Mouse (Mus musculus): ENCODE data around the gene 4930519G04Rik. TPM values are rescaled to one million over a fixed set of nuclear protein-coding genes. Genes with fewer than 3 reads are reported as not detected.
"Not testable (repeated sequence)": the region's sequence is repeated elsewhere in the genome, so short reads cannot be mapped to it uniquely, and the experiment has no call there.

Gene 4930519G04Rik
- polyA plus RNA-seq, 1 experiment from 2014 or later = not detected

- TF ChIP-seq EP300 (optimal IDR thresholded peaks at IDR 0.05) (no peak), CTCF (IDR thresholded peaks at IDR 0.05; ENCODE audit: low read depth) (peak; percentile 74)
- Histone ChIP-seq H3K4me3 (ENCODE audit: low read depth, low read length) (no peak overlapping the region), H3K9ac (ENCODE audit: low read length) (no peak overlapping the region), H3K36me3 (ENCODE audit: control insufficient read depth, insufficient read depth, low read length) (no peaks in the 10 kb centered on the region), H3K27ac (replicated peaks) (no peak overlapping the region), H3K4me2 (replicated peaks; ENCODE audit: low read depth) (no peak overlapping the region), H3K9me3 (ENCODE audit: control insufficient read depth, low read length) (no peaks in the 10 kb centered on the region), H3K4me1 (replicated peaks; ENCODE audit: control insufficient read depth, insufficient read depth) (no peaks in the 10 kb centered on the region), H3K27me3 (ENCODE audit: control insufficient read depth, insufficient read depth, low read length) (no peaks in the 10 kb centered on the region)
- peak; percentile 47 for DNase-seq (ENCODE audit: low spot score)
- WGBS = 58% methylated on average over 6 of the region's 6 CpGs
- ATAC-seq (ENCODE audit: low FRiP score, low TSS enrichment) = peak; percentile 56; the same call in 1 of the 2 replicates
Measured at GRCm38 (mm10) chr5:114875858-114876257, 22.4 kb downstream of the 4930519G04Rik start.

DNA sequence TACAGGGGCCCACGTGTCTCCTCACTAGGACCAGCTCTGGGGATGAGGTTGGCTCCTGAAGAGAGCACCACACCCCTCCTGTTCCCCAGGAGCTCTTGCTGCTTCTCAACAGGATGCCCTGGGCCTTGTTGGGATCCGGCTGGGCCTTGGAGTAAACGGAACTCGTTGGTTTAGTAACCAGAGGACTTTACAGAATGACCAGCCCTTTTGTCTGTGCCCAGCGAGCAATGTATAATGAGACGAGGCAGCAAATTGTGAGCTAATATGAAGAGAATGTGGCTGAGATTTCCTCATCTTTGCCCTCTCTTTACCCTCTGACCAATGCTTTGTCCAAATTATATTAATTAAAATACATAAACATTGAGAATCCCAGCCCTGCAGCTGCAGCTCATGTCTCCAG, 22.9 kb downstream of the 4930519G04Rik start:
- no peaks in the 10 kb centered on the region for H3K9me3 ChIP-seq (ENCODE audit: control insufficient read depth, low read length)
- no peak overlapping the region for H3K9ac ChIP-seq (ENCODE audit: low read length)
- no peak overlapping the region for H3K4me2 ChIP-seq (replicated peaks; ENCODE audit: low read depth)
- TF ChIP-seq EP300 (optimal IDR thresholded peaks at IDR 0.05) = no peak
- no peak for TF ChIP-seq CTCF (IDR thresholded peaks at IDR 0.05; ENCODE audit: low read depth)
- 46% methylated on average over 6 of the region's 6 CpGs for WGBS
- ATAC-seq (ENCODE audit: low FRiP score, low TSS enrichment) = no peak
- DNase-seq (ENCODE audit: low spot score) = no peak
- no peaks in the 10 kb centered on the region for H3K27me3 ChIP-seq (ENCODE audit: control insufficient read depth, insufficient read depth, low read length)
- no peak overlapping the region for H3K4me3 ChIP-seq (ENCODE audit: low read depth, low read length)
- H3K4me1 ChIP-seq (replicated peaks; ENCODE audit: control insufficient read depth, insufficient read depth) = no peaks in the 10 kb centered on the region
- no peak overlapping the region for H3K27ac ChIP-seq (replicated peaks)
- no peaks in the 10 kb centered on the region for H3K36me3 ChIP-seq (ENCODE audit: control insufficient read depth, insufficient read depth, low read length)

DNA sequence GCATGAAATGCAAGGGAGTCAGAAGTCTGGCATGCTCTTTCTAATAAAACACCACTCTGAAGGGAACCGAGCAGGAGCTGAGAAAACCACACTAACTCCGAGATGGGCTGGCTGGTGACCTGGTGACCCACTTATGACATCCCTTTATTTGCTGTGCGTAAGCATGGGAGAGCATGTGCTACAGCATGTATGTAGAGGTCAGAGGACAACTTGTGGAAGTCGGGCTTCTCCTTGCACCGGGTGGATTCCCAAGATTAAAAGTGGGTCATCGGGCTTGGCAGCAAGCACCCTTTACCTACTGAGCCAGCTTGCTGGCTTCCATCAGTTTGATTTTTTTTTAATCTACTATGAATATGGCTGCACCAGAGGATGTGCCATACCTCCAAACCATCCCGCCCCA, 24.0 kb downstream of the 4930519G04Rik start:
- Histone ChIP-seq H3K4me3 (ENCODE audit: low read depth, low read length) (no peak overlapping the region), H3K27ac (replicated peaks) (no peak overlapping the region), H3K9me3 (ENCODE audit: control insufficient read depth, low read length) (no peaks in the 10 kb centered on the region), H3K4me2 (replicated peaks; ENCODE audit: low read depth) (no peak overlapping the region), H3K4me1 (replicated peaks; ENCODE audit: control insufficient read depth, insufficient read depth) (no peaks in the 10 kb centered on the region), H3K9ac (ENCODE audit: low read length) (no peak overlapping the region), H3K27me3 (ENCODE audit: control insufficient read depth, insufficient read depth, low read length) (no peaks in the 10 kb centered on the region), H3K36me3 (ENCODE audit: control insufficient read depth, insufficient read depth, low read length) (no peaks in the 10 kb centered on the region)
- no peak for TF ChIP-seq EP300 (optimal IDR thresholded peaks at IDR 0.05)
- no peak for TF ChIP-seq CTCF (IDR thresholded peaks at IDR 0.05; ENCODE audit: low read depth)
- 59% methylated on average over 7 of the region's 7 CpGs for WGBS
- ATAC-seq (ENCODE audit: low FRiP score, low TSS enrichment) (no peak), DNase-seq (ENCODE audit: low spot score) (no peak)

- TF ChIP-seq EP300 (optimal IDR thresholded peaks at IDR 0.05) = no peak
- TF ChIP-seq CTCF (IDR thresholded peaks at IDR 0.05; ENCODE audit: low read depth) = no peak
- H3K9ac ChIP-seq (ENCODE audit: low read length) = no peak overlapping the region
- no peaks in the 10 kb centered on the region for H3K4me1 ChIP-seq (replicated peaks; ENCODE audit: control insufficient read depth, insufficient read depth)
- H3K27me3 ChIP-seq (ENCODE audit: control insufficient read depth, insufficient read depth, low read length) = no peaks in the 10 kb centered on the region
- no peak overlapping the region for H3K27ac ChIP-seq (replicated peaks)
- no peaks in the 10 kb centered on the region for H3K36me3 ChIP-seq (ENCODE audit: control insufficient read depth, insufficient read depth, low read length)
- H3K4me2 ChIP-seq (replicated peaks; ENCODE audit: low read depth) = no peak overlapping the region
- DNase-seq (ENCODE audit: low spot score) (no peak), ATAC-seq (ENCODE audit: low FRiP score, low TSS enrichment) (no peak)
- no peaks in the 10 kb centered on the region for H3K9me3 ChIP-seq (ENCODE audit: control insufficient read depth, low read length)
- no peak overlapping the region for H3K4me3 ChIP-seq (ENCODE audit: low read depth, low read length)
- 35% methylated on average over 12 of the region's 13 CpGs for WGBS
Measured at GRCm38 (mm10) chr5:114879399-114879798, 25.9 kb downstream of the 4930519G04Rik start.

- 91% methylated on average over 6 of the region's 7 CpGs for WGBS
- H3K4me1 ChIP-seq (replicated peaks; ENCODE audit: control insufficient read depth, insufficient read depth); ATAC-seq (ENCODE audit: low FRiP score, low TSS enrichment); H3K9me3 ChIP-seq (ENCODE audit: control insufficient read depth, low read length); H3K4me2 ChIP-seq (replicated peaks; ENCODE audit: low read depth); H3K36me3 ChIP-seq (ENCODE audit: control insufficient read depth, insufficient read depth, low read length); H3K4me3 ChIP-seq (ENCODE audit: low read depth, low read length); H3K27me3 ChIP-seq (ENCODE audit: control insufficient read depth, insufficient read depth, low read length); H3K27ac ChIP-seq (replicated peaks); H3K9ac ChIP-seq (ENCODE audit: low read length); DNase-seq (ENCODE audit: low spot score): not testable (repeated sequence)
Measured at GRCm38 (mm10) chr5:114882319-114882718, 28.9 kb downstream of the 4930519G04Rik start.

- no peak for DNase-seq (ENCODE audit: low spot score)
- H3K27ac ChIP-seq (replicated peaks) = no peak overlapping the region
- H3K9me3 ChIP-seq (ENCODE audit: control insufficient read depth, low read length) = no peaks in the 10 kb centered on the region
- H3K27me3 ChIP-seq (ENCODE audit: control insufficient read depth, insufficient read depth, low read length) = no peaks in the 10 kb centered on the region
- no peak overlapping the region for H3K4me2 ChIP-seq (replicated peaks; ENCODE audit: low read depth)
- H3K4me1 ChIP-seq (replicated peaks; ENCODE audit: control insufficient read depth, insufficient read depth) = no peaks in the 10 kb centered on the region
- H3K36me3 ChIP-seq (ENCODE audit: control insufficient read depth, insufficient read depth, low read length) = no peaks in the 10 kb centered on the region
- 89% methylated on average over 11 of the region's 11 CpGs for WGBS
- no peak overlapping the region for H3K4me3 ChIP-seq (ENCODE audit: low read depth, low read length)
- no peak for ATAC-seq (ENCODE audit: low FRiP score, low TSS enrichment)
- H3K9ac ChIP-seq (ENCODE audit: low read length) = no peak overlapping the region
- no peak for TF ChIP-seq EP300 (optimal IDR thresholded peaks at IDR 0.05)
- TF ChIP-seq CTCF (IDR thresholded peaks at IDR 0.05; ENCODE audit: low read depth) = no peak
Measured at GRCm38 (mm10) chr5:114883022-114883421, 29.6 kb downstream of the 4930519G04Rik start.

All from stomach, postnatal 0 days (tissue).